Mouse (Mus musculus) kidney, postnatal 14 days (tissue): ENCODE results near the gene Aox3.
A peak's percentile ranks its signal among the peaks of the same experiment; 100 is the strongest.

Source experiments
- DNase-seq: peaks from one replicate; pipeline ENCODE4 v3.0.0; 2022; ENCODE audit warnings: mixed read lengths

Aox3 gene

GRCm38 (mm10) chr1:58213838-58214237 is 100.9 kb downstream of the Aox3 start:
- DNase-seq, result no peak

- no peak for DNase-seq
Observed at GRCm38 (mm10) chr1:58215353-58215752, 102.4 kb downstream of the Aox3 start.

GRCm38 (mm10) chr1:58215956-58216532 is 103.1 kb downstream of the Aox3 start:
- DNase-seq, result no peak

- DNase-seq, result no peak
Observed at GRCm38 (mm10) chr1:58221070-58221469, 108.1 kb downstream of the Aox3 start.

- DNase-seq, result no peak
Observed at GRCm38 (mm10) chr1:58221879-58222278, 108.9 kb downstream of the Aox3 start.

GRCm38 (mm10) chr1:58228086-58228485 is 115.2 kb downstream of the Aox3 start:
- no peak for DNase-seq

- no peak for DNase-seq
Observed at GRCm38 (mm10) chr1:58228916-58229315, 116.0 kb downstream of the Aox3 start.

- no peak for DNase-seq
Observed at GRCm38 (mm10) chr1:58229774-58230173, 116.8 kb downstream of the Aox3 start.

- DNase-seq, result no peak
Observed at GRCm38 (mm10) chr1:58230542-58230941, 117.6 kb downstream of the Aox3 start.

GRCm38 (mm10) chr1:58235405-58235804 is 122.5 kb downstream of the Aox3 start:
- DNase-seq, result no peak

- peak; percentile 29 for DNase-seq
Observed at GRCm38 (mm10) chr1:58237527-58238299, 124.8 kb downstream of the Aox3 start.

GRCm38 (mm10) chr1:58238440-58238839 is 125.5 kb downstream of the Aox3 start:
- no peak for DNase-seq

GRCm38 (mm10) chr1:58238961-58239360 is 126.0 kb downstream of the Aox3 start:
- no peak for DNase-seq

GRCm38 (mm10) chr1:58240347-58240746 is 127.4 kb downstream of the Aox3 start:
- no peak for DNase-seq

GRCm38 (mm10) chr1:58244487-58244886 is 131.6 kb downstream of the Aox3 start:
- no peak for DNase-seq

GRCm38 (mm10) chr1:58248518-58248917 is 135.6 kb downstream of the Aox3 start:
- DNase-seq, result no peak
